Mouse (Mus musculus) myocyte (in vitro differentiated cells): ENCODE results near the gene Iqsec1. TPM values are rescaled to one million over a fixed set of nuclear protein-coding genes. Genes with fewer than 3 reads are reported as not detected.

ENCODE experiments used
- H3K27me3 ChIP-seq: one replicate; pipeline ENCODE4 v1.6.1; 2011; ENCODE audit not compliant: control insufficient read depth, insufficient read depth, insufficient read length
- H3K36me3 ChIP-seq: one replicate; pipeline ENCODE4 v1.6.1; 2011; ENCODE audit not compliant: control insufficient read depth, insufficient read depth
- H3K4me2 ChIP-seq: one replicate; pipeline ENCODE4 v1.6.1; 2011; ENCODE audit warnings: low read depth, control low read depth
- H3K4me3 ChIP-seq: one replicate; pipeline ENCODE4 v1.5.1; 2011; ENCODE audit warnings: mild to moderate bottlenecking, control low read depth, moderate library complexity
- H3K79me2 ChIP-seq: one replicate; pipeline ENCODE4 v1.6.1; 2011; ENCODE audit not compliant: control insufficient read depth, insufficient read depth
- H3ac ChIP-seq: one replicate; pipeline ENCODE4 v1.6.1; 2011; ENCODE audit not compliant: control insufficient read depth, insufficient read length
- CEBPB ChIP-seq: IDR thresholded peaks from 2 replicates; pipeline ENCODE4 v1.6.1; 2011; ENCODE audit warnings: mild to moderate bottlenecking, moderate library complexity; ENCODE audit not compliant: poor library complexity, insufficient read depth, severe bottlenecking
- E2F4 ChIP-seq: IDR thresholded peaks from one replicate; pipeline ENCODE4 v1.6.1; 2011; ENCODE audit warnings: mild to moderate bottlenecking, control low read depth, moderate library complexity; ENCODE audit not compliant: insufficient read depth
- MAX ChIP-seq: IDR thresholded peaks from one replicate; pipeline ENCODE4 v1.6.1; 2011; ENCODE audit warnings: low read depth, mild to moderate bottlenecking, control low read depth
- MYOD1 ChIP-seq, 3 experiments: IDR thresholded peaks; one replicate each; pipeline ENCODE4 v1.6.1; 2011; ENCODE audit warnings: control low read depth in 2 of 3, low read depth in 2 of 3, mild to moderate bottlenecking in 2 of 3, moderate library complexity in 1 of 3; ENCODE audit not compliant: insufficient read length in 2 of 3, control insufficient read depth in 1 of 3
- MYOG ChIP-seq, 3 experiments: IDR thresholded peaks; one replicate each; pipeline ENCODE4 v1.6.1; 2011; ENCODE audit warnings: control low read depth in 2 of 3, low read depth in 2 of 3, mild to moderate bottlenecking in 2 of 3; ENCODE audit not compliant: insufficient read length in 2 of 3, control insufficient read depth in 1 of 3, insufficient read depth in 1 of 3
- POLR2A ChIP-seq: IDR thresholded peaks from one replicate; pipeline ENCODE4 v1.6.1; 2011; ENCODE audit warnings: low read depth, mild to moderate bottlenecking, control low read depth, moderate library complexity; ENCODE audit not compliant: insufficient read length
- POLR2AphosphoS2 ChIP-seq: IDR thresholded peaks from one replicate; pipeline ENCODE4 v1.6.1; 2011; ENCODE audit warnings: low read depth, control low read depth; ENCODE audit not compliant: insufficient read length
- REST ChIP-seq: IDR thresholded peaks from one replicate; pipeline ENCODE4 v1.6.1; 2011; ENCODE audit warnings: mild to moderate bottlenecking, control low read depth, moderate library complexity; ENCODE audit not compliant: insufficient read depth, insufficient read length
- SRF ChIP-seq: IDR thresholded peaks from one replicate; pipeline ENCODE4 v1.6.1; 2011; ENCODE audit warnings: low read depth; ENCODE audit not compliant: control insufficient read depth, insufficient read length
- TCF12 ChIP-seq: IDR thresholded peaks from one replicate; pipeline ENCODE4 v1.6.1; 2011; ENCODE audit warnings: mild to moderate bottlenecking, control low read depth; ENCODE audit not compliant: poor library complexity, insufficient read depth, severe bottlenecking
- TCF3 ChIP-seq: IDR thresholded peaks from one replicate; pipeline ENCODE4 v1.6.1; 2011; ENCODE audit warnings: low read depth, control low read depth; ENCODE audit not compliant: insufficient read length
- USF1 ChIP-seq: IDR thresholded peaks from one replicate; pipeline ENCODE4 v1.6.1; 2011; ENCODE audit warnings: low read depth, mild to moderate bottlenecking, control low read depth, moderate library complexity
- polyA plus RNA-seq: library from polyadenylated mRNA; unstranded; fragments of >200 nt; fragmentation: generic; extraction: Trizol; gene quantifications from one replicate; pipeline ENCODE4 v1.2.1, GENCODE M21; 2012; ENCODE audit warnings: missing spikeins

Gene Iqsec1
- polyA plus RNA-seq, 1 experiment = 43.4 TPM

DNA sequence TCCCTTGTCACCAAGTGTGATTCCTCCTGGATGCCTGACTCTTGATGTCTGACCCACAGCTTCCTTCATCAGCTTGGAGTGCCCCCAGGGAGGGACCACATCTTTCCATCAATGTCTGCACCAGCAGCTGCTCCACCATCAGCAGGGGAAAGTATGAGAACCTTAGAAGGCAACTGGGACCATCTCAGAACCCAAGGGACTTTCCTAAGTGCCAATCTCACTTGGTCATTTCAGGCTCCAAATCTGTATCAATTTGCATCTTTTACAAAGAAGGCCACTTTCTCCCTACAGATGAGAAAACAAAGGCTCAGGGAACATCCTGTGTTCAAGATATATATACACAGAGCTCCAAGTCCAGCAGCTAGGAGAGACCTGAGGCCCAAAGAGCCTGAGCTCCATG is 205.3 kb downstream of the Iqsec1 start:
- Histone ChIP-seq H3K36me3 (no peaks in the 10 kb centered on the region), H3K79me2 (no peaks in the 10 kb centered on the region), H3K4me3 (no peak overlapping the region), H3K4me2 (no peak overlapping the region), H3ac (no peak overlapping the region), H3K27me3 (no peaks in the 10 kb centered on the region)
- TF ChIP-seq POLR2A (no peak), POLR2AphosphoS2 (no peak), CEBPB (no peak), TCF3 (no peak)

DNA sequence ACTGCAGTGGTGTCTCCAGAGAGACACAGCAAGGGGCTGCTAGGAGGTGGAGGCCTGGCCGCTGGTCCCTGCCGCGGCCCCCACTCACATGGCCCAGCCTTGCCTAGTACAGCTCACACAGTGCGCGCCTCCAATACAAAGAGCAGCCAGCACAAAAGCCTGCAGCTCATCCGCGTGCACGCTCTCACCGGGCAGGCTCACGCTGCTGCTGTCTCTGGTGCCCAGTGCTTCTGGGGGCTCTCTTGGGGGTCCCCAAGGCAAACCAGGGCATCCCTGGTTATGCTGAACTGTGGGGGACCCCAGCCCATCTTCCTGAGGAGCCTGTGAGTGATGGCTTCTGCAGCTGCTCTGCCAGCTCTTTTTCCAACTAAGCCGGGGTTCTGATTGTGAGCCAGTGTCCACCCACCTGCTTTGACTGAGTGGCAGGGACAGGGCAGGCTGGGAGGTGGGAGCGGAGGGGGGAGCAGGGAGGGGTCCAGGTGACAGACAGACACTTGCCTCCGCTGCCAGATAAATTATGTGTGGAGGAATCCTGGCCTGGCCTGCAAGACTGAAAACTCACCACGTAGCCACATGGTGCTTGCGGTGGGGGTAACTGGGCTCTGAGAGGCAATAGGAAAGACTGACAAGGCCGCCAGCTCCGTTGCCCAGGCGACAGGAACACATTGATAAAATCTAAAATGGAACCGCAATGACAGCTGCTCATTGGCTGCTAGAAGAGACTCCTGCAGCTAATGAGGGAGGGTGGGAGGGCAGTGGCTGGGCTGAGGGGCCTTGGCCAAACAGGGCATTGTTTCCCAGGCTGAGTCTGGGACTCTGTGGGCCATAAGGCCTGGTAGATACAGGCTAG is 206.3 kb downstream of the Iqsec1 start:
- Histone ChIP-seq H3K79me2 (no peaks in the 10 kb centered on the region), H3K4me2 (no peak overlapping the region), H3ac (no peak overlapping the region), H3K27me3 (no peaks in the 10 kb centered on the region), H3K4me3 (no peak overlapping the region), H3K36me3 (no peaks in the 10 kb centered on the region)
- TF ChIP-seq MYOD1 (IDR thresholded peaks at IDR 0.05; ENCODE audit: control insufficient read depth in 1 of 3, insufficient read length in 2 of 3, low read depth in 2 of 3) = peak in 2 of 3 experiments; percentile 1 to 16
- TF ChIP-seq MAX = no peak

DNA sequence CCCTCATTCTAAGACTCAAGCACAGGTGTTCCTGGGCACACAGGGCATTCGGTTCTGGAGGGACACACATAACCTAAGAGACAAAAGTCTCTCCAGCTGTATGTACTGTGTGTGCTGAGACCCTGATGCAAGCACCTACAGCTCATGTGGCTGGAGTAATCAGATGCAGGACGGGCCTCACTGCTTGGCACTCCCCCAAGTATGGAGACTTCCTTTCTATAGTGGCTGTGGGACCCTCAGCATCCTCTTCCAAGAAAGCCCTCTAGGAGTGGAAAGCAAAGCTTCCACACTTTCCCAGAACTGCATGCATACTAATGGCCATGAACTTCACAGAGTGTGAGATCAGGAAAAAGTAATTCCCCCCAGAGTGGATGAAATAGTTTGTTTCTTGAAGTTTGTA is 208.0 kb downstream of the Iqsec1 start:
- no peaks in the 10 kb centered on the region for H3K27me3 ChIP-seq
- no peak overlapping the region for H3K4me3 ChIP-seq
- H3K4me2 ChIP-seq = no peak overlapping the region
- no peak overlapping the region for H3ac ChIP-seq
- TF ChIP-seq E2F4 = no peak
- no peak for TF ChIP-seq REST
- TF ChIP-seq USF1 = no peak
- no peak for TF ChIP-seq MAX
- no peak for TF ChIP-seq MYOD1 (IDR thresholded peaks at IDR 0.05; ENCODE audit: control insufficient read depth in 1 of 3, insufficient read length in 2 of 3, low read depth in 2 of 3)
- TF ChIP-seq TCF12 = no peak
- no peak for TF ChIP-seq POLR2A
- no peak for TF ChIP-seq POLR2AphosphoS2
- no peak for TF ChIP-seq MYOG (IDR thresholded peaks at IDR 0.05; ENCODE audit: control insufficient read depth in 1 of 3, insufficient read depth in 1 of 3, insufficient read length in 2 of 3, low read depth in 2 of 3)
- TF ChIP-seq SRF = no peak
- no peak for TF ChIP-seq TCF3
- TF ChIP-seq CEBPB = no peak
- no peaks in the 10 kb centered on the region for H3K36me3 ChIP-seq
- H3K79me2 ChIP-seq = no peaks in the 10 kb centered on the region

DNA sequence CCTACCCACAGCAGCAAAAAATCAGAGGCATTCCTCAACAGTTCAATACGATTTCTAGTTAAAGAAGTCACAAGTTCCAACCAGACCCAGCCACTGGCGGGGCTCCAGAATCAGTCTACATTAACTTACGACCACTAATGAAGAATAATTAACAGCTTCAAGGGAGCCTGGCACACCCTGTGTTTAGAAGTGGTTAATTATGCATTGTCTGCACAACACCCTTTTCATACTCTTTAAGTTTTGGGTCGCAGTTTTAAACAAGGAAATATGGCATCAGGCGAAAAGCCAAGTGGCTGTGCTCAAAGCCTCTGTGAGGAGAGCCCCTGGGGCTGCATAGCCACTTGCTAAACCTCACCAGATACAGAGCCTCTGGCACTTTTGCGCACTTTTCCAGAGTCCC is 209.6 kb downstream of the Iqsec1 start:
- Histone ChIP-seq H3K4me3 (no peak overlapping the region), H3K79me2 (no peaks in the 10 kb centered on the region), H3ac (no peak overlapping the region), H3K36me3 (no peaks in the 10 kb centered on the region), H3K27me3 (no peaks in the 10 kb centered on the region), H3K4me2 (no peak overlapping the region)
- TF ChIP-seq SRF (no peak), MYOD1 (IDR thresholded peaks at IDR 0.05; ENCODE audit: control insufficient read depth in 1 of 3, insufficient read length in 2 of 3, low read depth in 2 of 3) (no peak), E2F4 (no peak), POLR2AphosphoS2 (no peak), TCF3 (no peak), USF1 (no peak), MYOG (IDR thresholded peaks at IDR 0.05; ENCODE audit: control insufficient read depth in 1 of 3, insufficient read depth in 1 of 3, insufficient read length in 2 of 3, low read depth in 2 of 3) (no peak)

DNA sequence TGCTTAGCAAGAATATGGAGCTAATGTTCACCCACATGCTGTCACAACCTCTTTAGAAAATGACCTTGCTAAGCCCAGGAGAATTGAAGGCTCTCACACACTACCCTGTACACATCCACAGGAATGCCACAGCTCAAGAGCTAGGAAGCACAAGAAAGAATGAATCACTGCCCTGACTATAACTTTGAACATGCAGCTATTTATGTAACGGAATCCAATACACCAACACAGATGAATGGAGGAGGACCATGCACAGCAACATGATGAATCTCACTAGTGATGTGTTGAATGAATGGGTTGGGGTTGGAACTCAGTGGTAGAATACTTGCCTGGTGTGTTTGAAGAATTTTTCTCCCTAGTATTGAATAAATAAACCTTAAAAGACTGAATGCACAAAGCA is 211.2 kb downstream of the Iqsec1 start:
- H3K79me2 ChIP-seq = no peaks in the 10 kb centered on the region
- no peak overlapping the region for H3K4me3 ChIP-seq
- H3K36me3 ChIP-seq = no peaks in the 10 kb centered on the region
- no peaks in the 10 kb centered on the region for H3K27me3 ChIP-seq
- H3ac ChIP-seq = no peak overlapping the region
- no peak overlapping the region for H3K4me2 ChIP-seq
- TF ChIP-seq TCF12 = no peak
- TF ChIP-seq POLR2AphosphoS2 = no peak
- no peak for TF ChIP-seq TCF3
- TF ChIP-seq USF1 = no peak
- no peak for TF ChIP-seq E2F4
- TF ChIP-seq REST = no peak
- no peak for TF ChIP-seq CEBPB
- TF ChIP-seq POLR2A = no peak
- TF ChIP-seq MYOG (IDR thresholded peaks at IDR 0.05; ENCODE audit: control insufficient read depth in 1 of 3, insufficient read depth in 1 of 3, insufficient read length in 2 of 3, low read depth in 2 of 3) = no peak
- no peak for TF ChIP-seq SRF
- no peak for TF ChIP-seq MAX
- no peak for TF ChIP-seq MYOD1 (IDR thresholded peaks at IDR 0.05; ENCODE audit: control insufficient read depth in 1 of 3, insufficient read length in 2 of 3, low read depth in 2 of 3)
